Mouse (Mus musculus) midbrain, embryonic 12.5 days (tissue): Measurements from ENCODE around the gene Dync1i2. TPM values are rescaled to one million over a fixed set of nuclear protein-coding genes. Genes with fewer than 3 reads are reported as not detected.

Experiments
- ATAC-seq: fragments of 200-750 bp; cut with Nextera tagmentation; 2 replicates; pipeline ENCODE4 v1.8.0; 2017; ENCODE audit warnings: low read depth, moderate TSS enrichment, moderate library complexity; ENCODE audit not compliant: low FRiP score
- H3K27ac ChIP-seq: fragments of 300-500 bp; sonication (generic); replicated peaks from 2 replicates; pipeline ENCODE4 v1.5.1; 2016; ENCODE audit warnings: mild to moderate bottlenecking
- H3K27me3 ChIP-seq: fragments of 300-500 bp; sonication (generic); 2 replicates; pipeline ENCODE4 v1.6.1; 2016; ENCODE audit warnings: mild to moderate bottlenecking
- H3K36me3 ChIP-seq: fragments of 300-500 bp; sonication (generic); 2 replicates; pipeline ENCODE4 v1.6.1; 2016
- H3K4me1 ChIP-seq: fragments of 300-500 bp; sonication (generic); 2 replicates; pipeline ENCODE4 v1.6.1; 2016
- H3K4me2 ChIP-seq: fragments of 300-500 bp; sonication (generic); replicated peaks from 2 replicates; pipeline ENCODE4 v1.6.1; 2016; ENCODE audit warnings: mild to moderate bottlenecking, moderate library complexity
- H3K4me3 ChIP-seq: fragments of 300-500 bp; sonication (generic); 2 replicates; pipeline ENCODE4 v1.5.1; 2016; ENCODE audit warnings: mild to moderate bottlenecking
- H3K9ac ChIP-seq: fragments of 300-500 bp; sonication (generic); replicated peaks from 2 replicates; pipeline ENCODE4 v1.6.1; 2016; ENCODE audit warnings: mild to moderate bottlenecking, moderate library complexity
- H3K9me3 ChIP-seq: fragments of 300-500 bp; sonication (generic); 2 replicates; pipeline ENCODE4 v1.6.1; 2016; ENCODE audit warnings: mild to moderate bottlenecking
- WGBS: fragments of 180-500 bp; shearing (Covaris S2); methylation state at CpG from one replicate; pipeline ENCODE4 v1.1.7; 2016; 5-methylcytosine and 5-hydroxymethylcytosine counted together
- polyA plus RNA-seq: library from polyadenylated mRNA; unstranded; fragments of >200 nt; fragmentation: Nextera tagmentation; extraction: Ambion mirVana; gene quantifications from 2 replicates; pipeline ENCODE4 v1.2.1, GENCODE M21; 2016

The Dync1i2 gene
- polyA plus RNA-seq, 1 experiment from 2014 or later = 159 TPM

DNA sequence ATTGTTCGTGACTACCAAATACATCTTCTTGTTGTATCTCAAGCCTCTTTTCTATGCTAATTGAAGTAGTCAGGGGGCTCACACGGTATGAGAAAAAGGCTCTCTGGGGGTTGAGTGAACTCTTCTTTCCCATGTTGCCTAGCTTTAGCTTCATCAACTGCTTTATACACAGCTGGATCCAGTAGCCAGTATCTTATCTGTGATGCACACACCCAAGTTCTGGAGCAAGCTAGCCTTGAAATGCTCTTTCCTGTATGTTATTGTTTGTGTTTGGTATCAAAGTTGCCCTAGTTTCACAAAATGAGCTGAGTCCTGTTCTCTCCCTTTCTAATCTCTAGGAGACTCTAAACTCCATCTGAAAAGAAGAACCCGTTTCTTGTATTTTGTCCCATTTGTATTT, 23.6 kb upstream of the Dync1i2 start:
- peaks cover 26% of the 10 kb centered on the region for H3K4me1 ChIP-seq
- H3K4me3 ChIP-seq = no peak overlapping the region
- no peak overlapping the region for H3K4me2 ChIP-seq
- no peak overlapping the region for H3K9ac ChIP-seq
- H3K27me3 ChIP-seq = 0 out of 2 replicates have a peak, but pooled peaks cover 3% of the 10 kb centered on the region
- no peaks in the 10 kb centered on the region for H3K36me3 ChIP-seq
- no peaks in the 10 kb centered on the region for H3K9me3 ChIP-seq
- 66% methylated on average over 3 of the region's 3 CpGs for WGBS
- no peak overlapping the region for H3K27ac ChIP-seq
- no peak for ATAC-seq

DNA sequence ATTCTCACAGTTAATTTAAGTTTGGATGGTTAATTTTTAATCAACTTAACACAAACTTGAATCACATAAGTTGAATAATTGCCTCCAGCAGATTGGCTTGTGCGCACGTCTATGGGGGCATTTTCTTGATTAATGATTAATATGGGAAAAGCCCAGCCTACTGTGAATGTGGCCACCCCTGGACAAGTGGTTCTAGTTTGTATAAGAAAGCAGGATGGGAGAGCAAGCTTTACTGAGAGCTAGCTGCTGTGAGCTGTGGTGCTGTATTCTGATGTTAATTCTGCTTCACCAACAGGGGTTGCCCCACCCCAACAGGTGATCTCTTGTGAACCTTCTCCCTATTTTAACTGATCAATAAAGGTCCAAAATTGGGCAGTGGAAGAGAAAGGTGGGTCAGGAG, 22.6 kb upstream of the Dync1i2 start:
- no peak overlapping the region for H3K27ac ChIP-seq
- no peak overlapping the region for H3K4me3 ChIP-seq
- 59% methylated on average over 2 of the region's 2 CpGs for WGBS
- H3K27me3 ChIP-seq = 0 out of 2 replicates have a peak, but pooled peaks cover 3% of the 10 kb centered on the region
- no peaks in the 10 kb centered on the region for H3K36me3 ChIP-seq
- H3K9me3 ChIP-seq = no peaks in the 10 kb centered on the region
- peaks cover 26% of the 10 kb centered on the region for H3K4me1 ChIP-seq
- H3K4me2 ChIP-seq = no peak overlapping the region
- no peak overlapping the region for H3K9ac ChIP-seq
- no peak for ATAC-seq

DNA sequence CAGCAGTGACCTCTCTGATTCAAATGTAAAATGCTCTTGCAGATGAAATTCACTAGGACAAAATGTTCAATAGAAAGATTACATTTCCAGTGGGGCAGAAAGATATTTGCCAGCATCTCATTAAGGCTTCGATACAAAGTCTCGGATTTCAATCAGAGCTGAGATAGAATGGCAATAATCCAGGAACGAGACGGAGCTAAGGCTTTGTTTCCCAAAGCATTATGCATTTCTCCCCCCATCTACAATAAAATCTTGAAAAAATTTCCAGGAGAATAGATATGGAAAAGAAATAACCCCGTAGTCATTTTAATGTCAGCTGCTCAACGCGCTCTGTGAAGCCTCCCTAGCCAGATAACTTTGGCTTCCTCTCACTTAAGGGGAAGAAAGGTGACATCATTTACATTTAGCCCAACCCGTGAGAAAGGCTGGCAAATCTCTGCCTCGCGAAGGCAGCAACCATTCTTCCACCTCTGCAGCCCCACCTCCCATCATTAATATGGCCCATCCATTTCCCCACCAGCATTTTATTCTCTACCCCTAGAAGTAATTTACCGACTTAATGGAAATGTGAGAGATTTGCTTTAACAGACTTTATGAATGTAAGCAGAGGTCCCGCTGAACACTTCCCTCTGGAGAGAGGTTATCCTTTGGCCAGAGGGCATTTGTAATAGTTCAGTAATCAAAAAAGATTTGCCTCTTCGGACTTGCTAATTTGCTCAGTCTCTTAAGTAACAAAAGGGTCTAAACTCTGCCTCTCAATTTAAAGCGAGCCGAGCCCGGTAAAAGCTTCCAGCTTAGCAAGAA, 19.9 kb upstream of the Dync1i2 start:
- Histone ChIP-seq H3K4me2 (peak overlapping the region; percentile 50), H3K27ac (peak overlapping the region; percentile 52; the same call in 1 of the 2 replicates)

DNA sequence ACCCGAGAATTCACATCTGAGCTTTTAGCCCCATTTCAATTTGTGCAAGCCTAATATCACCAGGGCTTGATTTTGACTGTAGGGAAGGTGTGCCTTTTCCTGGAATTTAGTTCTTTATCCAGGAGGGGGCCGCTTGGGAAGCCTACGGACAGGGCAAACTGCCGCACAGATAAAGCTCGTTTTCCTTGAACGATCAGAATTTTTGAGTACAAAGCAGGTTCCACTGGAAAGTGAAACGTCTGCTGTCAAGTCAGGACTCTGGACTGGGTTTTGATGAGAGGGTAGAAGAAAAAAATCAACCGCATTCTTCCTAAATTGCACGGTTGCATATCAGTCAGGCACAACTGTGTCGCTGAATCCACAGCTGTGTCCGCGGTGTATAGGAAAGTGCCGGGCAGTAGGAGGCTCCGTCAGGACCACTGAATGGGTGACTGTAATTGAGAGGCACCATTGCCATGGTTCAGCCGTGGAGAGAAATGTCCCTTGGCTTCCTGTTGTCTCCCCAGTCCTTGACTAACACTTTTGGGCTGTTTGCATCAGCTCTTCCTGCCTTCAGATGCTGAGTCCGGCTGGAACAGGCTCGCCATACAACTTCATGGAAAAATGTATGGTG, 19.2 kb upstream of the Dync1i2 start:
- no peaks in the 10 kb centered on the region for H3K9me3 ChIP-seq
- H3K27ac ChIP-seq = peak overlapping the region; percentile 52; the same call in 1 of the 2 replicates
- peak overlapping the region; percentile 18; the same call in 1 of the 2 replicates for H3K4me3 ChIP-seq
- no peaks in the 10 kb centered on the region for H3K36me3 ChIP-seq
- H3K4me1 ChIP-seq = peaks cover 30% of the 10 kb centered on the region
- H3K9ac ChIP-seq = peak overlapping the region; percentile 39
- 0 out of 2 replicates have a peak, but pooled peaks cover 3% of the 10 kb centered on the region for H3K27me3 ChIP-seq
- H3K4me2 ChIP-seq = peak overlapping the region; percentile 50
- 30% methylated on average over 17 of the region's 17 CpGs for WGBS
- 0 out of 2 replicates have a peak, but pooled peaks have one; percentile 49 for ATAC-seq

More for the DNA sequence above, 19.9 kb upstream of the Dync1i2 start:
- Histone ChIP-seq H3K27me3 (0 out of 2 replicates have a peak, but pooled peaks cover 3% of the 10 kb centered on the region), H3K9ac (peak overlapping the region; percentile 39), H3K4me1 (peaks cover 30% of the 10 kb centered on the region), H3K4me3 (peak overlapping the region; percentile 18), H3K9me3 (no peaks in the 10 kb centered on the region), H3K36me3 (no peaks in the 10 kb centered on the region)
- WGBS = 13% methylated on average over 16 of the region's 16 CpGs
- ATAC-seq = no peak

DNA sequence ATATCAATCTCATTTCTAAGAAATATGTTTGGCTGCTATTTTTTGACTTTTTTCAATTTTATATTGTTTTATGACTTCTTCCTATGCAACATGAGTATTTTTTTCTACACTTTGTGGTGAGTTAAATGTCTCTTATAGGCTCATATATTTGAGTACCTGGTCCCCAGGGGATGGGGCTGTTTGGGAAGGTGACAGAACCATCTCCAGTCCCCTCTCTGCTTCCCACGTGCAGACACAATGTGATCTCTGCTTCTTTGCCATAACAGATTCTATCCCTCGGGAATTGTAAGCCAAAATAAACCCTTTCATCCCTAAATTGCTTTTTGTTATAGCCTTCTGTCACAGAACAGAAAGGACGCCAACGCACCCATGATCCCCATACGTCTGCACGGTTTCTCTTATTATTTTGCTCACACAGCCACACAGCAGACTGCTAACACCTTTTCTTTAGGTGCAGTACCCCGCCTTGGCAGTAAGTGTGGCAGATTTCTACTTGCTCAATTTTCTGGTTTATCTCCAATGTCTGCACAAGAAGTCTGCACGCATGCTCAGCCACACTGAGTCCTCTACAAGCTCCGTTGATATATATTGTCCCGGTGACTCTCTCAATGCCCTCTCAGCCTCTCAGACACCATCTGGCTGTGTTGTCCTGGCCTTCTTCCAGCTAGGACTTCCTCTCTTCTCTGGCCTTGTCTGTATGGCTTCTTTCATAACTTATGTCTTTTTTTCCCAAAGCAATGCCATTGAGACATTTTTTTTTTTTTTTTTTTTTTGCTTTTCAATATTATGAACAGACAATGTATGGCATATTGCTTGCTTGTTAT, 17.2 kb upstream of the Dync1i2 start:
- no peak for ATAC-seq
- Histone ChIP-seq H3K27me3 (no peaks in the 10 kb centered on the region), H3K9ac (no peak overlapping the region), H3K4me1 (peaks cover 28% of the 10 kb centered on the region), H3K27ac (no peak overlapping the region), H3K4me3 (no peak overlapping the region), H3K36me3 (no peaks in the 10 kb centered on the region), H3K4me2 (no peak overlapping the region), H3K9me3 (no peaks in the 10 kb centered on the region)
- WGBS = 63% methylated on average over 10 of the region's 10 CpGs

DNA sequence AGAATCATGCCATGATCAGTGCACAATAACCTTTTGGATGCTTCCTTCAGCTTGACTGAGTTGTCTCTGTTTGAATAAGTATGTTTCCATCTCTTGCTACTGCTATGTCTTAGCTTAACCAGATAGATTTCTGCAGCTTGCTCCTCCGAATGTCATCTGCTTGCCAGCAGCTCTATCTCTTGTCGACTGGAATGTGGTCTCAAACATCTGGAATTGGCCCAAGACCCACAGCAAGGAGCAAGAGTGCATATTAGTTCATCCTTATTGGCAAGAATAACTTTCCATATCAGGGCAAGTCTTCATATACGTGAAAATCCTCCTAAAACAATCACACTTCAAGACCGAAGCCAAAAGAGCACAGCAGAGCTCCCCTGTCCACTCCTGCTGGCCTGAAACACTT, 14.6 kb upstream of the Dync1i2 start:
- H3K4me1 ChIP-seq = peaks cover 12% of the 10 kb centered on the region
- WGBS = 78% methylated on average over 4 of the region's 4 CpGs
- no peaks in the 10 kb centered on the region for H3K27me3 ChIP-seq
- H3K4me2 ChIP-seq = no peak overlapping the region
- H3K4me3 ChIP-seq = no peak overlapping the region
- no peaks in the 10 kb centered on the region for H3K9me3 ChIP-seq
- no peak for ATAC-seq
- H3K36me3 ChIP-seq = no peaks in the 10 kb centered on the region
- no peak overlapping the region for H3K9ac ChIP-seq
- H3K27ac ChIP-seq = no peak overlapping the region

DNA sequence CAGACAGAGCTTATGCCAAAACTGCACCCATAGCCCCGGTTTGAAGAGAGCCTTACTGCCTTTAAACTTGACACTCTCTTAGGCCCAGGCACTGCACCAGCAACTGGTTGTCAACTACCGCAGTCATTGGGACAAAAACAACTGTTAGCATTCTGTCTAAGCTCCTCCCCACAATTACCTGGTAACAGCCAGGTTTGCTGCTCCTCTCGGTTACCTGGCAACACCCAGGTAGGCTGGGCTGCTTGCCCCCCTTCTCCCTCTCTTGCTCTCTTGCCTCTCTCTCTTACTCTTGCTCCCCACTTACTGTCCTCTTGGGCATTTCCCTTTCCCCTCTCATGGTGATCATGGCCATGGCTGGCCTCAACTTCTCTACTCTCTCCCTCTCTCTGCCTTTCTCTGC, 12.6 kb upstream of the Dync1i2 start:
- no peaks in the 10 kb centered on the region for H3K27me3 ChIP-seq
- H3K4me2 ChIP-seq = no peak overlapping the region
- no peak for ATAC-seq
- WGBS = 75% methylated on average over 3 of the region's 3 CpGs
- no peak overlapping the region for H3K9ac ChIP-seq
- H3K36me3 ChIP-seq = no peaks in the 10 kb centered on the region
- no peaks in the 10 kb centered on the region for H3K9me3 ChIP-seq
- no peak overlapping the region for H3K27ac ChIP-seq
- no peak overlapping the region for H3K4me3 ChIP-seq
- peaks cover 4% of the 10 kb centered on the region; the same call in 1 of the 2 replicates for H3K4me1 ChIP-seq

DNA sequence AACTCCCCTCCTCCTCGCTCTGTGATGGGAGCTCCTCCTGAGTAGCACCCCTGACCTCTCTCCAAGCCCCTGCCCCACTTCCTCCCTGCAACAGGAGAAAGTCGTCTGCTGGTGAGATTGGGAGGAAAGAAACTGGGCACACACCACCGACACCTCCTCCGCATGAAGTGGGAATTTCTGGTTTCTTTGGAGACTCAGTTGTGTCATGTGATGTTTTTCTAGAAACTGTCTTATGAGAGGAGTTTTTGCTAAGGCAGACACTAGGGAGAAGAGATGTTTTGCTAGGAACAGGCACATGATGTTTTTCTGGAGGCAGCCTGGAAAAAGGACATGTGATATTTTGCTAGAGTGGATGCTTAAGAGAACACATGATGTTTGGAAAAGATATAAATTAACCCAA, 11.0 kb upstream of the Dync1i2 start:
- Histone ChIP-seq H3K27ac (no peak overlapping the region), H3K4me3 (no peak overlapping the region), H3K27me3 (no peaks in the 10 kb centered on the region), H3K9me3 (no peaks in the 10 kb centered on the region), H3K4me1 (no peaks in the 10 kb centered on the region), H3K36me3 (no peaks in the 10 kb centered on the region), H3K4me2 (no peak overlapping the region), H3K9ac (no peak overlapping the region)
- 60% methylated on average over 4 of the region's 4 CpGs for WGBS
- ATAC-seq = no peak

DNA sequence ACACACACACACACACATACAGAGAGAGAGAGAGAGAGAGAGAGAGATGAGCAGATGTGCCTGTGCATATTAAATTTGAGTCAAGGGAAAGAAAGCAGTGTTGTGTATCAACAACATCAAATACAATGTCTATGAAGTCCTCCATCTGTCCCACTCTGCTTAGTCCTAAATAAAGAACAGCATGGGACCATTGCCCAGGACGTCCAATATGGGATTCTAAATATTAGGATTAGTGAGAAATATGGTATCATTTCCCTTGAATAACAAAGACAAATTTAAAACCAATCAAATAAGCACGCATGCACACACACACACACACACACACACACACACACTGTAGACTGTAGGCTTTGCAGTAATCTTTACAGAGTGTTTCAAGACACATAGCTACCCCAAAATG, 9.6 kb upstream of the Dync1i2 start:
- H3K27me3 ChIP-seq = no peaks in the 10 kb centered on the region
- H3K27ac ChIP-seq = no peak overlapping the region
- H3K4me2 ChIP-seq = no peak overlapping the region
- no peak for ATAC-seq
- no peaks in the 10 kb centered on the region for H3K36me3 ChIP-seq
- no peak overlapping the region for H3K9ac ChIP-seq
- H3K9me3 ChIP-seq = no peaks in the 10 kb centered on the region
- no peaks in the 10 kb centered on the region for H3K4me1 ChIP-seq
- H3K4me3 ChIP-seq = no peak overlapping the region
- WGBS = 69% methylated on average over 2 of the region's 2 CpGs

DNA sequence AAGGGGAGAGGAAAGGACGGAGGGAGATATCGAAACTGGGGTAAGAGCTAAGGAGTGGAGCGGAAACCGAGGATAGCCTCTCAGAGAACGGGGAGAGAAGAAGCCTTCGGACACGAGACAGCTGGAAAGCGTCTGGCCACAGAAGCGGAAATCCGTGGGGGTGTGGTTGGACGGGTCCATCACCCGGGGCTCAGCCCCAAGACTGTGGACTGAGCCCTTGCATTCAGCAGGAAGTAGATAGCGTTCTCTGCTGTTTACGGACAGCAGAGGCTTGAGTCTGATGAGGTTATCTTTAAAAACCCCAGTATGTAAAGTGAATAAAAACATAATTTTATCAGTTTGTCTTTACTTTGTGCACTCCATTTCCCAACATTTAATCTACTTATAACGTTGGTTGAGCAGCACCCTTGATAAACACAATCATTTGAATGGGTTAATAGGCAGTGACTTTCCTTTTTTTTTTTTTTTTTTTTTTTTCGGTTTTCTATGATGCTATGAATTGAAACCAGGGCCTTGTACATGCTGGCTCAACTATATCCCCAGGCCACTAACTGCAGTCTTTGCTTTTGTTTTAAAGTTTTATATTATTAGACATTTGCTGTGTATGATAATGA, 7.6 kb upstream of the Dync1i2 start:
- 88% methylated on average over 16 of the region's 16 CpGs for WGBS

DNA sequence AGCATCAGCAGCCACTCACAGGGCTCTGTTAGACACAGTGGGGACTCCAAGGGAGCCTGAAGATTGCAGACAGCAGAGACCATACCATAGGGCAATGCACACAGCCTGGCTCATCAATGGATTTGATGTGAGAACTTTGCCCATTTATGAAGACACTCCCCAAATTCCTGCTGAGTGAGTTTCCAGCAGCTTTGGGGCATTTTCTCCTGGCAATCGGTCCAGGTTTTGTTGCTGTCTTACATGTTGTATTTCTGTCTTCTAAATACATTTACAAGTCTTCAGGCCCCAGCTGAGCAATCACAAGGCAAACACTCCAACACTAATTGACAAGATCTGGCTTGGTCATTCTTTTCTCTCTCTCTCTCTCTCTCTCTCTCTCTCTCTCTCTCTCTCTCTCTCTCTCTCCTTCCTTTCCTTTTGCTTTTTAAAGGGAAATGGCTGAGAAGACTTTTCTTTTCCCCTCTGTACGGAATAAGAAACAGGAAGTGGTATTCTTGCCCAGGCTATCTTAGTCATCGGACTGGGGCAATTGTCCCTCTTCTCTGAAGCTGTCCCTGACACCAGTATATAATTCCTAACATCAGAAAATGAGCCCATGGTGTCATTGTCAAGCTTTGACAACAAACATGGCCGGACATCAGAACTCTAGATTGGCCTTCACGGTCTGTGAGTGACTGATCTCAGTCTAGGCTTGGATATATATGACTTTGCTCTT, 2.3 kb upstream of the Dync1i2 start:
- no peak for ATAC-seq
- WGBS = 79% methylated on average over 5 of the region's 5 CpGs
- Histone ChIP-seq H3K9me3 (no peaks in the 10 kb centered on the region), H3K27ac (no peak overlapping the region), H3K4me1 (peaks cover 10% of the 10 kb centered on the region), H3K4me2 (no peak overlapping the region), H3K27me3 (no peaks in the 10 kb centered on the region), H3K9ac (no peak overlapping the region), H3K36me3 (no peaks in the 10 kb centered on the region), H3K4me3 (no peak overlapping the region)

More for the DNA sequence above, 7.6 kb upstream of the Dync1i2 start:
- Histone ChIP-seq H3K9ac (no peak overlapping the region), H3K27ac (no peak overlapping the region), H3K4me2 (no peak overlapping the region), H3K9me3 (no peaks in the 10 kb centered on the region), H3K36me3 (no peaks in the 10 kb centered on the region), H3K27me3 (no peaks in the 10 kb centered on the region), H3K4me1 (no peaks in the 10 kb centered on the region), H3K4me3 (no peak overlapping the region)
- ATAC-seq = no peak
